Mouse (Mus musculus): ENCODE results near the gene Ephb3. TPM values are rescaled to one million over a fixed set of nuclear protein-coding genes. Genes with fewer than 3 reads are reported as not detected.
"Not testable (repeated sequence)": the region's sequence is repeated elsewhere in the genome, so short reads cannot be mapped to it uniquely, and the experiment has no call there.

Gene Ephb3
- 10 to 100 TPM; 31.4 to 35.5 TPM for total RNA-seq (2021)
- long read RNA-seq, experiment 1, full-length matches to known transcripts: 28 of 43 reads
- long read RNA-seq, experiment 1, partial matches to known transcripts: 11 of 43 reads
- long read RNA-seq, experiment 1, other reads (novel, unspliced or antisense): 4 of 43 reads
- long read RNA-seq, experiment 2, full-length matches to known transcripts: 20 of 35 reads
- long read RNA-seq, experiment 2, partial matches to known transcripts: 11 of 35 reads
- long read RNA-seq, experiment 2, other reads (novel, unspliced or antisense): 4 of 35 reads

GRCm38 (mm10) chr16:21204367-21205092 lies at the start of gene Ephb3:
Ephb3 (plus strand) TSS chr16:21204755.
- peak; percentile 99 to 100 for DNase-seq (ENCODE audit: low spot score in 2 of 2)
- intact Hi-C loops (cut with DNase I): loop anchor here (1.0 to 5.0 kb wide), 4 partner anchors 43 to 208 kb away; no protein-coding TSS in a partner anchor

GRCm38 (mm10) chr16:21156261-21156660 lies 48.3 kb upstream of the Ephb3 start:
- intact Hi-C loops (cut with DNase I); DNase-seq (ENCODE audit: low spot score in 2 of 2): not testable (repeated sequence)

GRCm38 (mm10) chr16:21159226-21159625 lies 45.3 kb upstream of the Ephb3 start:
- DNase-seq (ENCODE audit: low spot score in 2 of 2); intact Hi-C loops (cut with DNase I): not testable (repeated sequence)

- intact Hi-C loops (cut with DNase I); DNase-seq (ENCODE audit: low spot score in 2 of 2): not testable (repeated sequence)
Measured at GRCm38 (mm10) chr16:21163423-21163822, 41.1 kb upstream of the Ephb3 start.

GRCm38 (mm10) chr16:21165343-21166220 lies 39.0 kb upstream of the Ephb3 start:
- peak in 1 of 2 experiments; percentile 18 for DNase-seq (ENCODE audit: low spot score in 2 of 2)
- intact Hi-C loops (cut with DNase I): not testable (repeated sequence)

GRCm38 (mm10) chr16:21168730-21169129 lies 35.8 kb upstream of the Ephb3 start:
- intact Hi-C loops (cut with DNase I): no loop called here
- peak; percentile 27 to 73 for DNase-seq (ENCODE audit: low spot score in 2 of 2)

GRCm38 (mm10) chr16:21175236-21175635 lies 29.3 kb upstream of the Ephb3 start:
- intact Hi-C loops (cut with DNase I): no loop called here
- DNase-seq (ENCODE audit: low spot score in 2 of 2): no peak

- DNase-seq (ENCODE audit: low spot score in 2 of 2): peak in 1 of 2 experiments; percentile 57
- intact Hi-C loops (cut with DNase I): loop anchor here (5.0 kb wide), 1 partner anchor 360 kb away; no protein-coding TSS in a partner anchor
Measured at GRCm38 (mm10) chr16:21182108-21182507, 22.4 kb upstream of the Ephb3 start.

GRCm38 (mm10) chr16:21184697-21185096 lies 19.9 kb upstream of the Ephb3 start:
- no peak for DNase-seq (ENCODE audit: low spot score in 2 of 2)
- intact Hi-C loops (cut with DNase I): loop anchor here (5.0 kb wide), 1 partner anchor 362 kb away; no protein-coding TSS in a partner anchor

GRCm38 (mm10) chr16:21187568-21187967 lies 17.0 kb upstream of the Ephb3 start:
- intact Hi-C loops (cut with DNase I): no loop called here
- no peak for DNase-seq (ENCODE audit: low spot score in 2 of 2)

GRCm38 (mm10) chr16:21188345-21188744 lies 16.2 kb upstream of the Ephb3 start:
- intact Hi-C loops (cut with DNase I): no loop called here
- no peak for DNase-seq (ENCODE audit: low spot score in 2 of 2)

- no peak for DNase-seq (ENCODE audit: low spot score in 2 of 2)
- intact Hi-C loops (cut with DNase I): loop anchor here (5.0 kb wide), 2 partner anchors 389 to 474 kb away; partner anchors contain the start of genes Clcn2 and Polr2h
Measured at GRCm38 (mm10) chr16:21191569-21191968, 13.0 kb upstream of the Ephb3 start.

- DNase-seq (ENCODE audit: low spot score in 2 of 2): peak; percentile 75 to 93
- intact Hi-C loops (cut with DNase I): loop anchor here (5.0 kb wide), 2 partner anchors 390 to 475 kb away; partner anchors contain the start of genes Clcn2 and Polr2h
Measured at GRCm38 (mm10) chr16:21192509-21193354, 11.8 kb upstream of the Ephb3 start.

- intact Hi-C loops (cut with DNase I): loop anchor here (5.0 kb wide), 2 partner anchors 392 to 477 kb away; partner anchors contain the start of genes Clcn2 and Polr2h
- DNase-seq (ENCODE audit: low spot score in 2 of 2): no peak
Measured at GRCm38 (mm10) chr16:21194182-21194581, 10.4 kb upstream of the Ephb3 start.

GRCm38 (mm10) chr16:21195260-21195866 lies 9.2 kb upstream of the Ephb3 start:
- DNase-seq (ENCODE audit: low spot score in 2 of 2): no peak
- intact Hi-C loops (cut with DNase I): no loop called here

- intact Hi-C loops (cut with DNase I): no loop called here
- no peak for DNase-seq (ENCODE audit: low spot score in 2 of 2)
Measured at GRCm38 (mm10) chr16:21196576-21196975, 8.0 kb upstream of the Ephb3 start.

- no peak for DNase-seq (ENCODE audit: low spot score in 2 of 2)
- intact Hi-C loops (cut with DNase I): no loop called here
Measured at GRCm38 (mm10) chr16:21197542-21197941, 7.0 kb upstream of the Ephb3 start.

GRCm38 (mm10) chr16:21198006-21198405 lies 6.5 kb upstream of the Ephb3 start:
- intact Hi-C loops (cut with DNase I): no loop called here
- no peak for DNase-seq (ENCODE audit: low spot score in 2 of 2)
